Comparison of ENCODE assay signal across 8 mouse cellular contexts in the genomic region with DNA sequence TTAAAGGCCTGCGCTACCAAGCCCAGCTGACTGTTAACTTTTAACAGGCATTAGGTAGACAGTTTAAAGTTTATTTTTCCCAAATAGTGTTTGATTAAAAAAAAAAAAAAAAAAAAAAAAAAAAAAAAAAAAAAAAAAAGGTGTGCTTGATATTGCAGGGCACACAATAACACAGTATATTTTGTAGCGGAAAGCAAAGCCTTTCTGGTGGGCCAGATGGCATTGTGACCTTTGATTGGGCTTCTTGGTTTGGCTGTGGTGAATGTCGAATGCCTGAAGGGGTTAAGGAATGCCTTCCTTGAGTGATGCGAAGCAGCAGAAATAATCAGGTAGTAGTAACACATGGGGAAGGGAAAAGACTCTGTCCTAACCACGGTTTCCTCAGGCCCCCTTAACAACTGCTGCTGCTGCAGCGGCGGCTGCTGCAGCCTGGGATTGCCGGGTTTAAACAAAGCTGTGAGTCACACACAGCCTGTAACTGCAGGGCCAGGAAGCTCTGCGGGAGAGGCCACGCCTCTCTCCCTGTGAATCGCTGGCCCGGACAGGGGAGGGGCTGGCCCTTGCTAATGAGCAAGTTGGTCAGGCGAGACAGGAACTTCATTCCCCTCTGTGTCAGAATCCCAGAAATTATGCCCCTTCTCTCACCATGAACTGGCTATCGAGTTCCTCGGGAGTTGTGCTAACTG. TPM values are rescaled to one million over a fixed set of nuclear protein-coding genes. Genes with fewer than 3 reads are reported as not detected.
DNase-seq lines count a peak whose midpoint lies in the region; ATAC-seq and TF ChIP-seq lines count a peak whose summit lies in the region.

No protein-coding gene starts in this region.

- 9% methylated on average over 15 of the region's 15 CpGs for WGBS in cerebellum, adult 2 months
- WGBS in lung, embryonic 15.5 days: 5% methylated on average over 15 of the region's 15 CpGs
- 9% methylated on average over 15 of the region's 15 CpGs for WGBS in olfactory bulb, adult 2 months
- 7% methylated on average over 15 of the region's 15 CpGs for WGBS in thymus, adult 2 months

- no peak overlapping the region; the same call in 1 of the 2 replicates for H3K27ac ChIP-seq in cerebellum, adult 2 months (ENCODE audit: insufficient read depth, low read length)
- peak overlapping the region; percentile 97 for H3K27ac ChIP-seq in lung, embryonic 15.5 days
- H3K27ac ChIP-seq in olfactory bulb, adult 2 months (ENCODE audit: insufficient read depth, low read depth, low read length): no peak overlapping the region
- H3K27ac ChIP-seq in thymus, adult 2 months (ENCODE audit: control insufficient read depth, insufficient read depth, low read length): peak overlapping the region; percentile 42

- no peaks in the 10 kb centered on the region for H3K36me3 ChIP-seq in lung, embryonic 15.5 days
- H3K36me3 ChIP-seq in thymus, adult 2 months (ENCODE audit: control insufficient read depth, insufficient read depth, low read length): no peaks in the 10 kb centered on the region

- peak overlapping the region; percentile 82 for H3K4me2 ChIP-seq in lung, embryonic 15.5 days

- H3K27me3 ChIP-seq in cerebellum, adult 2 months (ENCODE audit: control insufficient read depth, insufficient read depth, low read length): no peaks in the 10 kb centered on the region
- H3K27me3 ChIP-seq in lung, embryonic 15.5 days: no peaks in the 10 kb centered on the region
- H3K27me3 ChIP-seq in thymus, adult 2 months (ENCODE audit: control insufficient read depth, insufficient read depth, low read length): no peaks in the 10 kb centered on the region

- H3K9me3 ChIP-seq in lung, embryonic 15.5 days: no peaks in the 10 kb centered on the region

- peak overlapping the region; percentile 49 for H3K9ac ChIP-seq in lung, embryonic 15.5 days

- no peaks in the 10 kb centered on the region for H3K4me1 ChIP-seq in cerebellum, adult 2 months (ENCODE audit: control insufficient read depth, insufficient read depth, low read length)
- H3K4me1 ChIP-seq in lung, embryonic 15.5 days: peaks cover 14% of the 10 kb centered on the region; the same call in 1 of the 2 replicates
- H3K4me1 ChIP-seq in olfactory bulb, adult 2 months (ENCODE audit: control insufficient read depth, insufficient read depth, low read length): 0 out of 2 replicates have a peak, but pooled peaks cover 2% of the 10 kb centered on the region
- H3K4me1 ChIP-seq in thymus, adult 2 months (replicated peaks; ENCODE audit: control insufficient read depth, insufficient read depth, low read length): peaks cover 3% of the 10 kb centered on the region

- peak overlapping the region; percentile 54 for H3K4me3 ChIP-seq in cerebellum, adult 2 months (replicated peaks; ENCODE audit: insufficient read depth, low read depth, low read length)
- peak overlapping the region; percentile 60 for H3K4me3 ChIP-seq in lung, embryonic 15.5 days
- H3K4me3 ChIP-seq in olfactory bulb, adult 2 months (ENCODE audit: insufficient read depth, low read depth, low read length): peak overlapping the region; percentile 46
- peak overlapping the region; percentile 69 for H3K4me3 ChIP-seq in thymus, adult 2 months (ENCODE audit: control insufficient read depth, insufficient read depth, low read length)

- peak; percentile 86 for DNase-seq in MEL-GATA-1-ER (ENCODE audit: extremely low read depth, low read depth)
- peak; percentile 42 to 49 for DNase-seq in cerebellum, adult 2 months
- peak; percentile 90 for DNase-seq in forelimb bud, embryonic 11.5 days (ENCODE audit: low read depth, low spot score)
- peak; percentile 86 for DNase-seq in heart, postnatal 4 days
- DNase-seq in layer of hippocampus, adult 8-10 months (ENCODE audit: low spot score in 2 of 2): peak; percentile 32 to 44
- peak; percentile 75 for DNase-seq in thymus, adult 2 months

- ATAC-seq in lung, embryonic 15.5 days (ENCODE audit: borderline replicate concordance, extremely low read depth, low FRiP score, low TSS enrichment): peak; percentile 97

- no peak for TF ChIP-seq CTCF in cerebellum, adult 2 months (IDR thresholded peaks at IDR 0.05; ENCODE audit: borderline replicate concordance, insufficient read depth, low read depth, low read length)
- no peak for TF ChIP-seq CTCF in olfactory bulb, adult 2 months (IDR thresholded peaks at IDR 0.05; ENCODE audit: insufficient read depth, low read depth, low read length)
- TF ChIP-seq CTCF in thymus, adult 2 months (IDR thresholded peaks at IDR 0.05; ENCODE audit: borderline replicate concordance, control insufficient read depth, extremely low read depth, insufficient read depth, low read length, poor library complexity): no peak; the same call in 1 of the 2 replicates

- TF ChIP-seq POLR2A in cerebellum, adult 2 months (IDR thresholded peaks at IDR 0.05; ENCODE audit: borderline replicate concordance, insufficient read depth, low read length): no peak
- no peak for TF ChIP-seq POLR2A in olfactory bulb, adult 2 months (IDR thresholded peaks at IDR 0.05; ENCODE audit: insufficient read depth, low read depth, low read length)
- TF ChIP-seq POLR2A in thymus, adult 2 months (IDR thresholded peaks at IDR 0.05; ENCODE audit: control insufficient read depth, extremely low read depth, insufficient read depth, low read length, poor library complexity): no peak

RNA-seq across cellular contexts. Expression of gene Arhgap18, which starts 18.9 kb away (rescaled TPM):
- polyA plus RNA-seq in cerebellum, adult 2 months (2012; rRNA removed): 3.8 and 4.3 TPM in 2 replicates
- total RNA-seq in heart, postnatal 4 days (2021): 10 to 100 TPM; 63.2 to 74.8 TPM
- total RNA-seq in layer of hippocampus, adult 8-10 months (2022): 1 to 10 TPM; 5.4 to 9.6 (median 7.7) TPM
- 50.5 and 54.5 TPM in 2 replicates for polyA plus RNA-seq in lung, embryonic 15.5 days (2015; fragmentation: Nextera tagmentation; extraction: Ambion mirVana)
- not detected in 2 replicates for polyA plus RNA-seq in olfactory bulb, adult 2 months (2012; ENCODE audit: insufficient read depth, insufficient read length, low replicate concordance, missing spikeins)
- polyA plus RNA-seq in thymus, adult 2 months (2012; rRNA removed): 2.3 and 2.4 TPM in 2 replicates

Comparison
In these comparisons a context has a peak if more than half of its experiments do, and no peak if none do; other contexts are left out.
1. DNase-seq: peak in every context shown above with its lines; median percentile 90 in forelimb bud, embryonic 11.5 days; 86 in MEL-GATA-1-ER; 86 in heart, postnatal 4 days; 75 in thymus, adult 2 months; 46 in cerebellum, adult 2 months; 38 in layer of hippocampus, adult 8-10 months.
2. H3K27ac ChIP-seq: peak in lung, embryonic 15.5 days (single experiment) and thymus, adult 2 months (single experiment); none in cerebellum, adult 2 months (single experiment) and olfactory bulb, adult 2 months (single experiment).
3. Peak in every context shown above with its lines, with median percentiles within 50 percentile points of each other: H3K4me3 ChIP-seq.